Mouse (Mus musculus): ENCODE data around the gene Nmnat2. TPM values are rescaled to one million over a fixed set of nuclear protein-coding genes. Genes with fewer than 3 reads are reported as not detected.

Gene Nmnat2
- polyA plus RNA-seq, 1 experiment: 1.2 TPM

GRCm38 (mm10) chr1:152983416-152983815 lies 28.6 kb downstream of the Nmnat2 start:
- no peak for DNase-seq (ENCODE audit: low read depth)

GRCm38 (mm10) chr1:152986981-152987380 lies 32.2 kb downstream of the Nmnat2 start:
- no peak for DNase-seq (ENCODE audit: low read depth)

GRCm38 (mm10) chr1:152990067-152990466 lies 35.3 kb downstream of the Nmnat2 start:
- DNase-seq (ENCODE audit: low read depth): no peak

GRCm38 (mm10) chr1:152992271-152993134 lies 37.7 kb downstream of the Nmnat2 start:
- no peak for DNase-seq (ENCODE audit: low read depth)

- no peak for DNase-seq (ENCODE audit: low read depth)
Observed at GRCm38 (mm10) chr1:152993803-152994202, 39.0 kb downstream of the Nmnat2 start.

- no peak for DNase-seq (ENCODE audit: low read depth)
Observed at GRCm38 (mm10) chr1:152999983-153000382, 45.2 kb downstream of the Nmnat2 start.

GRCm38 (mm10) chr1:153000486-153001228 lies 45.9 kb downstream of the Nmnat2 start:
- no peak for DNase-seq (ENCODE audit: low read depth)

DNA sequence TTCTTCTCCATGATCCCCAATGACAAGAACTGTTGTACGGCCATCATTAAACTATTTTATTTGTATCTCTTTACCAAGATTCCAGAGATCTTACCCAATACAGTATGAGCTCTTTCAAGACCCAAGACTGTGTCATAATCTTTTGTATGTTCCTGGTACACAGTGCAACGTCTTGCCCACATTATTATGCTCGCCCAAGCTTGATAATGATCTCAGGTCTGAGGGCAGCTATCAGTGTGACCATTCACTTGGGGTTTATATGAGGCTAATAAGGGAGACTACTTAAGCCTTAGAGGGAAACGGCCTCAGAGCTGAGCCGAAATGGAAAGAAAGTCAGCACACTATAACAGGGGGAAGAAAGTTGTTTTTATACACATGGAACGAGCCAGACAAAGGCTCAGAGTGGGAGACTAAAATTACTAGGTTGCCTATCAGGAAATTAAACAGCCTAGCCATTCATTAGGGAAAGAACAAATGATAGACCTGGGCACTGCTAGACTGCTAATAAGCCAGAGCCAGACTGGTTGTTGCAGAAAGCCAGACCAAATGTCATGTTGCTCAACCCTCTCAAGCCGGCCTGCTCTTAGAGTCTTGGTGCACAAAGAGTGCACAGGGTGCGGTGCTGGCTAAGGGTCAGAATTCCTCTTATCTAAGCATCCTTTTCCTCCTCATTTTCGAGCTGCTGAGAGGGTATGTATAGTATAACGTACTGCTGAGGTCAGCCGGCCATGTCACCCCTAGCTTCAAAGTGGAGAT lies 47.7 kb downstream of the Nmnat2 start:
- no peak for DNase-seq (ENCODE audit: low read depth)

DNA sequence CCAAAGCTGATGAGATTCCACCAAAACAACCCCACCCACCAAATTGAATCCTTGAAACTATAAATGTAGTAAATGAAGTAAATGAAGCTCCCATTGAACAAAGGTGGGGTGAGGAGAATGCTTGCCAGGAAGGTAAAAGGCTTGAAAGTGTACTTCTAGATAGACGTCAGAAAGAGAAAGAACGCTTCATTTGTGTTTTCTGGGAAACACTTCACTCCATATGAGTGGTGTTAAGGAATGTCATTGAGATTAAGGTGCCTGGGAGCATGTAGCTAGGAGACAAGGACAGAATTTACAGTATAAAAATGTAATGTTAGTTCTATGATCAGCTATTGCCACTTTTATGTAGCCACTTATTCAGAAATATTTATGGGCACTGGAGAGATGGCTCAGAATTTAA lies 49.7 kb downstream of the Nmnat2 start:
- DNase-seq (ENCODE audit: low read depth): no peak

DNA sequence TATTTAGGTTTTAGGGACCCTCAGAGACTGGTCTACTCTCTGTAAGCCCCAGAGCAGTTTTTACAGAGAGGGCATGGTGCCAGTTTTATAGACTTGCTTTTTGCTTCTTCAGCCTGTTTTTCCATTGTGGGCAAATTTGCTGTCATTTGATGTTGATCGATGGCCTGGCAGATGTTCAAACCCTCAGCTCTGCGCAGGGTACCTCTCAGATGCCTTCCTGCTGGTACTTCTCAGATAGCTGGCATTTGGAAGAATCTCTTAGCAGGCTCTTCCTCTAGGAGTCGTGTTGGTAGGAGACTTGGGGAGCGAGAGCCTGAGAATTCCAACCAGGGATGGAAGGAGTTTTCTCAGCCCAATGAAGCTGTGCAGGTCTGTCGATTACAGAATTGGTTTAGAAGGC lies 51.3 kb downstream of the Nmnat2 start:
- DNase-seq (ENCODE audit: low read depth): no peak

- no peak for DNase-seq (ENCODE audit: low read depth)
Observed at GRCm38 (mm10) chr1:153006761-153007160, 52.0 kb downstream of the Nmnat2 start.

- DNase-seq (ENCODE audit: low read depth): no peak
Observed at GRCm38 (mm10) chr1:153007292-153007691, 52.5 kb downstream of the Nmnat2 start.

- DNase-seq (ENCODE audit: low read depth): no peak
Observed at GRCm38 (mm10) chr1:153007824-153008223, 53.0 kb downstream of the Nmnat2 start.

GRCm38 (mm10) chr1:153009338-153009737 lies 54.5 kb downstream of the Nmnat2 start:
- no peak for DNase-seq (ENCODE audit: low read depth)

GRCm38 (mm10) chr1:153010353-153011351 lies 55.9 kb downstream of the Nmnat2 start:
- no peak for DNase-seq (ENCODE audit: low read depth)

GRCm38 (mm10) chr1:153011544-153011943 lies 56.8 kb downstream of the Nmnat2 start:
- DNase-seq (ENCODE audit: low read depth): no peak

GRCm38 (mm10) chr1:153013541-153014288 lies 58.9 kb downstream of the Nmnat2 start:
- no peak for DNase-seq (ENCODE audit: low read depth)

DNA sequence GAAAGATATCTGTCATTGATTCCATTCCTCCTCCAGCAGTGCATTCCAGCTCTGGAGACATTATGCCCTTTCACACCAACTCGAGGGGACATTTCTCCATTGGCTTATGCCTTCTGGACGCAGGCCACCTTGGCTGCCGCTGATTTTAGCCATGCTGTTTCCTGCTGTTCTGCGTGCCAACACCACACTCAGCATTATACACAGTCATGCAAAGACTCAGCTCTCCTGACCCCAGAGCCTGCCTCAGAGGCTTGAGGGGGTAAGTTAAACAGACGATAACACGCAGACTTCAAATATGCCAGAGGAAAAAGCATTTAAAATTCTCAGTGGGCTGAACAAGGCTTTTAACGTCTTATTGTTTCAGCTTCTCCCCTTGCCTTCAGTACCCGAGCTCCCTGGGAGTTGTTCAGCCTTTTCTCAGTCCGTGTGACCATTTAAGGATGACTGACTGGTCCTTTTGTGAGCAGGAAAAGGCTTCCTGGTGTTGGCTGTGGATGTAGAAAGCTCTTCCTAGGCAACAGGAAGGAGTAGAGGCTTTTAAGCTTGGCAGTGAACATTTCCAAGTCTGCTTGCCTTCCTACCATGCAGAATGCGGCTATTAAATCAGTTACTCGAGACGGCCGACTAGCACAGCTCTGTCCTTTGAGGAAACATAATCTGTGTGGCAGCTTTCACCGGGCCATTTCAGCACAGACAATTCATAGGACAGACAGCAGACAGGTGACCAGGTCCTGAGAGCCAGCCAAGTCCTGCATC lies 59.8 kb downstream of the Nmnat2 start:
- no peak for DNase-seq (ENCODE audit: low read depth)

DNA sequence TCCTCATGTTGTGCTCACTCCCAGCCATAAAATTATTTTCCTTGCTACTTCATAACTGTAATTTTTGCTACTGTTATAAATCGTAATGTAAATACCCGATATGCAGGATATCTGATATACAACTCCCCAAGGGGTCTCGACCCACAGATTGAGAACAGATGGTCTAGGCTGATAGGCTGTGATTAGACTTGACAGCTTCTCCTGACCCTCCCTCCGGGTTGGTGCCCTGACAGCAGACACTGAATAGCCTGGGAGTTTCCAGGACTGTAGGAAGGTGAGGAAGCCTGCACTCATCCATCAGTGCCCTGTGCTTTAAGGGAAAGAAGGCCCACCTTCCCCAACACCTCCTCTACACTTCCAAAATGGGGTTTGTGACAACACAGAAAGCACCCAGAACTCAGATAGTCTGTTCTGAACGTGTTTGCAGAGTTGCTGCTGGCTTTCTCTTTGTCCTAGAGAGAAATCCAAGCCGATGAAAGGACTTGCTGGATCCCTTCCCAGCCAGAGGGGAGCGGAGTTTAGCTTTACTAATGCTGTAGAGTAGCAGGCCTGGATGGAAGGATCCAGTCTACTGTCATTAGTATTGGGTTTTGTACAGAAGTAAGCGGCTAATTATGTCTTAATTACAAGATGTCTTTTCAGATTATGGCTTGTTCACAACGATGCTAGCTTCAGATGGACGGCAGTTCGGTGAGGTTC lies 61.8 kb downstream of the Nmnat2 start:
- DNase-seq (ENCODE audit: low read depth): no peak
